Mouse (Mus musculus) kidney, adult 10 weeks (tissue): ENCODE data around the gene Ankrd53. TPM values are rescaled to one million over a fixed set of nuclear protein-coding genes. Genes with fewer than 3 reads are reported as not detected.

Experiments used
- polyA plus RNA-seq: library from polyadenylated mRNA; stranded (reverse); fragments of 350-450 nt; fragmentation: Illumina TruSeq; extraction: RNeasy Lipid Tissue Mini Kit (QIAGEN cat#74804); gene quantifications from one replicate; pipeline ENCODE4 v1.2.3, GENCODE M21; 2014; ENCODE audit warnings: low read depth, low replicate concordance

Gene Ankrd53
- polyA plus RNA-seq: not detected

DNA sequence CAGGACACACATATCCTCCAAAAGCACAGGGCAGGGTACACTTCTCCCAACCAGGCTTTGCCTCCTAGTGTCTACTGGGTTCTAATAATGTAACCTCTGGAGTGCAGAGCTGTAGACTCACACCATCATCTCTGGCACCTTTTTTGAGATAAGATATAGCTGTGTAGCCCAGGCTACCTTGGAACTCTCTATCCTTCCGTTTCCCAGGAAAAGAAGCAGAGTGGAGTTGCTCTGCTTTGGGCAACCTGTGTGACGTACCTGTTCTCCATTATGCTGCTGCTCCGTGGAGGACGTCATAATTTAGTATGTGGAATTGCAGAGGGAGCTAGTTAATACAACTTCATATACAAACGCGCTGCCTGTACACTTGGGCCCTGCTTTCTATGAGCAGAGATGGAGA is at the start of gene Ankrd53:
Gene Ankrd53, plus strand, starts transcription at position 301 of the 400 bp plus-strand sequence.

DNA sequence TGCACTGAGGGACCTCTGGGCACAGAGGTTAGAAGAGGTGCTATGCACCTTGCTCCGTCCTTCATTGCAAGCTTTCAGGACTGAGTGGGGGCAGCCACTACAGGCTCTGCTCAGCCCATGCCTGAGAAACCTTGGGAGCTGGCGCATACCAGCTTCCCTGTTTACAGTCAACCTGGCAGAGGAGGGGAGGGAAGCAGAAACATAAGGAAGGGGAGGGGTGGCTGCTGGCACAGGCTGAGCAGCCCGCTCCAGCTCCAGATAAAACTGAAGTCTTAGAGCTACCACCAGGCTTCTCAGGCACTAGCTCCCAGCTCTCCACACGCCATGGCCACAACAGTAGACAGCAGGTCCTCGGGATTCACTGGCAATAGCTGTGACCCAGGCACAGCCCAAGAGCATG is 19.7 kb upstream of the Ankrd53 start, which contains the start of gene Atp6v1b1:
Gene Atp6v1b1, plus strand, starts transcription at position 230 of the 400 bp plus-strand sequence.

DNA sequence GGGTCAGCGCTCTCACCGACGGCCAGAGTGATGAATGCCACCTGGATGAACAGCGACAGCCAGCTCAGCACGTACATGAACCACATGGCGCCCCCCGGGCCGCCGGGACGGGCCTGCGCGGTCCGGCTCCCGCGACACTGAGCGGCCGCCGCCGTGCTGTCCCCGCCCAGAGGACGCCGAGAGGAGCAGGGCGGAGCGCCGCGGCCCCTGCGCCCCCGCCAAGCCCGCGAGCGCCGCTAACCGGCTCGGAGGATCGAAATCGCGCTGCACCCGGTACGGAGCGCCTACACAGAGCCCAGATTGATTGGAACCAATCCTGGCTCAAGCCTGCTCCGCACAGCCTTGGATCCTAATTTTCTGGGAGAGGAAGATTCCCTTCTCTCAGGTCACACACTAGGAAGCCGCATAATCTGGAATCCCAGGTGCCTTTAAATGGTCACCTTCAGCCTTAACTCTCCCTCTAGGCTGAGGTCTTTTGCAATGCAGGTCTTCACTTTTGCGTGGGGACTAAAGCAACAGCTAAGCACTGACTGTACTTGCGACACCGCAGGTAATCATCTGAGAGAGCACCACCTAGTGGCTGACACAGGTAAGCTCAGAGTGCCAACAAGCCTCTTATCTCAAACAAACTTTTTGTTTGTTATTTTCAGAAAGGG is 13.3 kb downstream of the Ankrd53 start, which contains the start of gene Tex261:
Gene Tex261, minus strand, starts transcription at position 176 of the 656 bp plus-strand sequence.

DNA sequence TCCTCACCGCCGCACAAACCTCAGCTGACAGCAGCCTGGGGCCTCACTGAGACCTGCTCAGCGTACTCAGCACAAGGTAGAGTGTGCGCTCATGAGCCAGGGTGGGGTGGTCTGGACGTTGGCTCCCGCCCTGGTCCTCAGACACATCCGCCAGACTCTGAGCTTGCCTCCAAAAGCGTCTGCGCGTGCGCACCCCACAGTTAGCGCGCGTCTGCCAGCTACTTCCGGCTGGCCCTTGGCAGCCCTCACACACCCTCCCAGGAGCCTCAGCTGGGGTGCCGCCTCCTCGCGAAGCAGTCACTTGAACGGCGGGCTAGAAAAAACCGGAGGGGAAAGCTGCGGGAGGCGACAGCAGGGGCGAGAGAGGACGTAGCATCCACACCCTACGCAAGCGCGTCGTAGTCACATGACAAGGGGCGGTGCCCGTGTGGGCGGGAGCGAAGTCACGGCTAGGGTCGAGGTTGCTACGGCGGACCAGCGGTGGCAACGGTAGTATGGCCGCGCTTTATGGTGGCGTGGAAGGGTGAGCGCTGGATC is 32.4 kb downstream of the Ankrd53 start, which contains the start of gene Nagk:
Gene Nagk, plus strand, starts transcription at position 223 of the 537 bp plus-strand sequence.

Other genes with a start within 250 kb of the Ankrd53 start
- 0.81 TPM for gene Actg2, start 226.4 kb upstream of the Ankrd53 start, polyA plus RNA-seq
- 58.8 TPM for gene Stambp, start 189.9 kb upstream of the Ankrd53 start, polyA plus RNA-seq
- not detected for gene Clec4f, start 106.5 kb upstream of the Ankrd53 start, polyA plus RNA-seq
- not detected for gene Cd207, start 84.8 kb upstream of the Ankrd53 start, polyA plus RNA-seq
- not detected for gene Vax2, start 51.4 kb upstream of the Ankrd53 start, polyA plus RNA-seq
- gene Atp6v1b1, start 19.7 kb upstream of the Ankrd53 start, polyA plus RNA-seq: 39.3 TPM
- 21.1 TPM for gene Tex261, start 13.2 kb downstream of the Ankrd53 start, polyA plus RNA-seq
- gene Nagk, start 32.3 kb downstream of the Ankrd53 start, polyA plus RNA-seq: 13.4 TPM
- gene Paip2b, start 69.1 kb downstream of the Ankrd53 start, polyA plus RNA-seq: 28.2 TPM
- gene Zfp638, start 104.5 kb downstream of the Ankrd53 start, polyA plus RNA-seq: 164 TPM
- 0.89 TPM for gene Dysf, start 245.9 kb downstream of the Ankrd53 start, polyA plus RNA-seq